Mouse (Mus musculus): ENCODE measurements around the gene Vwa5a. TPM values are rescaled to one million over a fixed set of nuclear protein-coding genes. Genes with fewer than 3 reads are reported as not detected.

The Vwa5a gene
- polyA plus RNA-seq, 1 experiment from 2014 or later, result 19.4 TPM

Other genes starting within 250 kb of the Vwa5a start
- gene Olfr905, start 247.2 kb upstream of the Vwa5a start, polyA plus RNA-seq (2015; fragmentation: Nextera tagmentation; extraction: Ambion mirVana), result not detected in 2 replicates
- gene Olfr906, start 231.2 kb upstream of the Vwa5a start, polyA plus RNA-seq (2015; fragmentation: Nextera tagmentation; extraction: Ambion mirVana), result not detected in 2 replicates
- not detected in 2 replicates for gene Olfr907, start 222.5 kb upstream of the Vwa5a start, polyA plus RNA-seq (2015; fragmentation: Nextera tagmentation; extraction: Ambion mirVana)
- gene Olfr911-ps1, start 196.7 kb upstream of the Vwa5a start, polyA plus RNA-seq (2015; fragmentation: Nextera tagmentation; extraction: Ambion mirVana), result not detected in 2 replicates
- not detected in 2 replicates for gene Olfr910, start 180.4 kb upstream of the Vwa5a start, polyA plus RNA-seq (2015; fragmentation: Nextera tagmentation; extraction: Ambion mirVana)
- gene Olfr912, start 138.1 kb upstream of the Vwa5a start, polyA plus RNA-seq (2015; fragmentation: Nextera tagmentation; extraction: Ambion mirVana), result not detected in 2 replicates
- not detected in 2 replicates for gene Olfr913, start 125.5 kb upstream of the Vwa5a start, polyA plus RNA-seq (2015; fragmentation: Nextera tagmentation; extraction: Ambion mirVana)
- not detected in 2 replicates for gene Olfr914, start 113.2 kb upstream of the Vwa5a start, polyA plus RNA-seq (2015; fragmentation: Nextera tagmentation; extraction: Ambion mirVana)
- gene Olfr916, start 58.4 kb upstream of the Vwa5a start, polyA plus RNA-seq (2015; fragmentation: Nextera tagmentation; extraction: Ambion mirVana), result not detected in 2 replicates
- not detected in 2 replicates for gene Olfr917, start 52.4 kb upstream of the Vwa5a start, polyA plus RNA-seq (2015; fragmentation: Nextera tagmentation; extraction: Ambion mirVana)
- gene Olfr918, start 43.7 kb upstream of the Vwa5a start, polyA plus RNA-seq (2015; fragmentation: Nextera tagmentation; extraction: Ambion mirVana), result not detected in 2 replicates
- not detected in 2 replicates for gene Olfr919, start 14.6 kb upstream of the Vwa5a start, polyA plus RNA-seq (2015; fragmentation: Nextera tagmentation; extraction: Ambion mirVana)
- gene Olfr920, start 34.0 kb downstream of the Vwa5a start, polyA plus RNA-seq (2015; fragmentation: Nextera tagmentation; extraction: Ambion mirVana), result 0.04 TPM in 1 of 2 replicates, not detected in the other
- gene Olfr921, start 54.8 kb downstream of the Vwa5a start, polyA plus RNA-seq (2015; fragmentation: Nextera tagmentation; extraction: Ambion mirVana), result not detected in 2 replicates
- not detected in 2 replicates for gene Olfr922, start 96.3 kb downstream of the Vwa5a start, polyA plus RNA-seq (2015; fragmentation: Nextera tagmentation; extraction: Ambion mirVana)
- 0.10 TPM in 1 of 2 replicates, not detected in the other for gene Olfr923, start 108.3 kb downstream of the Vwa5a start, polyA plus RNA-seq (2015; fragmentation: Nextera tagmentation; extraction: Ambion mirVana)
- not detected in 2 replicates for gene Olfr924, start 126.2 kb downstream of the Vwa5a start, polyA plus RNA-seq (2015; fragmentation: Nextera tagmentation; extraction: Ambion mirVana)
- gene Olfr26, start 136.8 kb downstream of the Vwa5a start, polyA plus RNA-seq (2015; fragmentation: Nextera tagmentation; extraction: Ambion mirVana), result not detected in 2 replicates
- gene Olfr926, start 158.9 kb downstream of the Vwa5a start, polyA plus RNA-seq (2015; fragmentation: Nextera tagmentation; extraction: Ambion mirVana), result not detected in 2 replicates
- gene Olfr930, start 211.5 kb downstream of the Vwa5a start, polyA plus RNA-seq (2015; fragmentation: Nextera tagmentation; extraction: Ambion mirVana), result not detected in 2 replicates

All from embryonic facial prominence, embryonic 13.5 days (tissue).